In genomic region chr17:36832694-36833093, GRCm38 (mm10) we compare ENCODE assay signal across 30 mouse cellular contexts. TPM values are rescaled to one million over a fixed set of nuclear protein-coding genes. Genes with fewer than 3 reads are reported as not detected.
DNase-seq lines count a peak whose midpoint lies in the region; ATAC-seq lines count a peak whose summit lies in the region.
"Had no signal": no experiment of that assay in that cellular context is flagged by ENCODE, and none has a peak within 500 bp of the region (broad histone marks: within the 10 kb centered on the region; RNA-seq: fewer than 3 reads in every experiment).

No protein-coding gene starts in this region.

- no peaks in the 10 kb centered on the region for H3K9me3 ChIP-seq in heart, embryonic 10.5 days
- H3K9me3 ChIP-seq: embryonic facial prominence, embryonic 10.5 days; embryonic facial prominence, embryonic 12.5 days; forebrain, embryonic 13.5 days; forebrain, embryonic 15.5 days; G1E had no signal

- no peaks in the 10 kb centered on the region for H3K27me3 ChIP-seq in heart, embryonic 10.5 days (ENCODE audit: insufficient read depth, poor library complexity, severe bottlenecking)
- H3K27me3 ChIP-seq: embryonic facial prominence, embryonic 12.5 days; forebrain, embryonic 13.5 days; forebrain, embryonic 15.5 days had no signal

- peak; percentile 71 for DNase-seq in heart, embryonic 10.5 days (ENCODE audit: low spot score)
- no peak for DNase-seq in heart, postnatal 14 days
- DNase-seq in ES-CJ7 (ENCODE audit: low read depth, low spot score), result peak; percentile 70
- DNase-seq in R1 (ENCODE audit: low read depth, low spot score), result peak; percentile 66
- DNase-seq in embryo, embryonic 11 days, result no peak
- DNase-seq in adipocyte (ENCODE audit: low spot score), result no peak
- DNase-seq: adrenal gland, adult 2 months; adrenal gland, postnatal 10 days; adrenal gland, postnatal 25 days; cerebellum, adult 11 months; cerebellum, adult 18-20 months; cerebellum, adult 8-10 months; cerebellum, adult 9-11 months; cerebellum, postnatal 14 days; cerebellum, postnatal 36 days; forebrain, postnatal 0 days had no signal

- peaks cover 8% of the 10 kb centered on the region; the same call in 1 of the 2 replicates for H3K4me1 ChIP-seq in heart, embryonic 10.5 days

- H3K4me3 ChIP-seq in heart, embryonic 10.5 days, result no peak overlapping the region
- H3K4me3 ChIP-seq: embryonic facial prominence, embryonic 10.5 days; embryonic facial prominence, embryonic 12.5 days; forebrain, embryonic 13.5 days; forebrain, embryonic 15.5 days had no signal

- 61% methylated on average over 4 of the region's 4 CpGs for WGBS in heart, embryonic 10.5 days

- H3K36me3 ChIP-seq in heart, embryonic 10.5 days, result no peaks in the 10 kb centered on the region
- H3K36me3 ChIP-seq: embryonic facial prominence, embryonic 10.5 days; embryonic facial prominence, embryonic 12.5 days; forebrain, embryonic 15.5 days; G1E had no signal

- H3K27ac ChIP-seq in heart, embryonic 10.5 days, result no peak overlapping the region
- H3K27ac ChIP-seq: embryonic facial prominence, embryonic 10.5 days; embryonic facial prominence, embryonic 12.5 days; forebrain, embryonic 13.5 days; forebrain, embryonic 15.5 days had no signal

- intact Hi-C loops in heart, postnatal 14 days (cut with DNase I), result no loop called here

- ATAC-seq in megakaryocyte, adult 5-6 weeks (ENCODE audit: poor library complexity, severe bottlenecking), result no peak
- ATAC-seq: activated CD4-positive, CD25-positive, alpha-beta regulatory T cell, adult 4 months; forebrain, embryonic 13.5 days; forebrain, embryonic 15.5 days; forebrain, postnatal 0 days; Patski had no signal

RNA-seq across cellular contexts. Expression of gene Trim26, which starts 4.2 kb away (rescaled TPM):
- 27.1 and 30.4 TPM in 2 replicates for polyA plus RNA-seq in heart, embryonic 10.5 days (2016; fragmentation: Nextera tagmentation; extraction: Ambion mirVana)
- total RNA-seq in heart, postnatal 14 days (2021), result 10 to 100 TPM; 20.6 to 23.4 TPM
- total RNA-seq in megakaryocyte, adult 5-6 weeks (2015), result 27.4 and 29.0 TPM in 2 replicates
- total RNA-seq in megakaryocyte, adult 5-6 weeks (2017), result 19.6 and 24.9 TPM in 2 replicates

RNA-seq across cellular contexts. Expression of gene H2-M10.6, which starts 20.7 kb away (rescaled TPM):
- not detected in 2 replicates for polyA plus RNA-seq in heart, embryonic 10.5 days (2016; fragmentation: Nextera tagmentation; extraction: Ambion mirVana)
- total RNA-seq in heart, postnatal 14 days (2021), result not detected
- not detected in 2 replicates for total RNA-seq in megakaryocyte, adult 5-6 weeks (2015)
- total RNA-seq in megakaryocyte, adult 5-6 weeks (2017), result not detected in 2 replicates
- total RNA-seq: adrenal gland, adult 2 months; adrenal gland, postnatal 10 days; adrenal gland, postnatal 25 days; adrenal gland, postnatal 4 days; common myeloid progenitor, adult 5-6 weeks; forebrain, postnatal 0 days; G1E had no signal
- polyA plus RNA-seq: activated CD4-positive, CD25-positive, alpha-beta regulatory T cell, adult 4 months; adrenal gland, adult 2 months; brain, embryonic 14.5 days; C2C12; embryonic facial prominence, embryonic 10.5 days; embryonic facial prominence, embryonic 12.5 days; embryonic facial prominence, embryonic 14.5 days; forebrain, embryonic 11.5 days; forebrain, embryonic 13.5 days; forebrain, embryonic 15.5 days; forebrain, postnatal 0 days; G1E; Patski had no signal

RNA-seq across cellular contexts. Expression of gene Trim15, which starts 34.3 kb away (rescaled TPM):
- 0.20 TPM in 1 of 2 replicates, not detected in the other for polyA plus RNA-seq in heart, embryonic 10.5 days (2016; fragmentation: Nextera tagmentation; extraction: Ambion mirVana)
- total RNA-seq in heart, postnatal 14 days (2021), result not detected
- not detected in 2 replicates for total RNA-seq in megakaryocyte, adult 5-6 weeks (2015)
- total RNA-seq in megakaryocyte, adult 5-6 weeks (2017), result not detected in 2 replicates
- total RNA-seq: adrenal gland, adult 2 months; adrenal gland, postnatal 10 days; adrenal gland, postnatal 25 days; adrenal gland, postnatal 4 days had no signal
- polyA plus RNA-seq: activated CD4-positive, CD25-positive, alpha-beta regulatory T cell, adult 4 months; adrenal gland, adult 2 months; G1E had no signal

RNA-seq across cellular contexts. Expression of gene Trim10, which starts 36.7 kb away (rescaled TPM):
- 18.6 and 21.5 TPM in 2 replicates for polyA plus RNA-seq in heart, embryonic 10.5 days (2016; fragmentation: Nextera tagmentation; extraction: Ambion mirVana)
- total RNA-seq in heart, postnatal 14 days (2021), result 1 to 10 TPM; 2.0 to 2.5 TPM
- total RNA-seq in megakaryocyte, adult 5-6 weeks (2015), result 0.52 and 0.76 TPM in 2 replicates
- 1.5 and 3.9 TPM in 2 replicates for total RNA-seq in megakaryocyte, adult 5-6 weeks (2017)
- total RNA-seq: forebrain, postnatal 0 days had no signal
- polyA plus RNA-seq: C2C12 had no signal

RNA-seq across cellular contexts. Expression of gene Trim40, which starts 57.2 kb away (rescaled TPM):
- not detected in 2 replicates for polyA plus RNA-seq in heart, embryonic 10.5 days (2016; fragmentation: Nextera tagmentation; extraction: Ambion mirVana)
- not detected for total RNA-seq in heart, postnatal 14 days (2021)
- not detected in 2 replicates for total RNA-seq in megakaryocyte, adult 5-6 weeks (2015)
- total RNA-seq in megakaryocyte, adult 5-6 weeks (2017), result not detected in 2 replicates
- total RNA-seq: adrenal gland, postnatal 10 days; common myeloid progenitor, adult 5-6 weeks; G1E had no signal
- polyA plus RNA-seq: activated CD4-positive, CD25-positive, alpha-beta regulatory T cell, adult 4 months; brain, embryonic 14.5 days; C2C12; embryonic facial prominence, embryonic 10.5 days; embryonic facial prominence, embryonic 12.5 days; embryonic facial prominence, embryonic 14.5 days; forebrain, embryonic 11.5 days; forebrain, embryonic 13.5 days; forebrain, embryonic 15.5 days; G1E; Patski had no signal

Comparison
In these comparisons a context has a peak if more than half of its experiments do, and no peak if none do; other contexts are left out.
1. DNase-seq: peak in heart, embryonic 10.5 days (single experiment), ES-CJ7 (single experiment) and R1 (single experiment); none in heart, postnatal 14 days (0 of 2), embryo, embryonic 11 days (single experiment) and adipocyte (single experiment).